Mouse (Mus musculus) CH12.LX (cell line): ENCODE results near the gene Fam3c. TPM values are rescaled to one million over a fixed set of nuclear protein-coding genes. Genes with fewer than 3 reads are reported as not detected.
A peak's percentile ranks its signal among the peaks of the same experiment; 100 is the strongest.

Experiments
- DNase-seq: peaks from one replicate; pipeline ENCODE4 v3.0.0-alpha.2; 2013; ENCODE audit errors: extremely low read depth
- H3K27ac ChIP-seq: 2 replicates; pipeline ENCODE4 v1.5.1; 2012; ENCODE audit warnings: low read depth, mild to moderate bottlenecking, control low read depth, moderate library complexity; ENCODE audit not compliant: insufficient read depth
- H3K27me3 ChIP-seq: replicated peaks from 2 replicates; pipeline ENCODE3; 2012; ENCODE audit warnings: inconsistent platforms
- H3K36me3 ChIP-seq, 2 experiments: replicated peaks in 1 of 2; 2 replicates each; pipeline versions ENCODE3 to v1.6.1; 2012; ENCODE audit warnings: inconsistent platforms in 1 of 2, low read length in 1 of 2, mild to moderate bottlenecking in 1 of 2, mixed read lengths in 1 of 2, moderate library complexity in 1 of 2; ENCODE audit not compliant: control insufficient read depth in 1 of 2, insufficient read depth in 1 of 2
- H3K4me1 ChIP-seq, 2 experiments: 2 replicates each; pipeline ENCODE4 v1.6.1; 2012; ENCODE audit warnings: inconsistent platforms in 1 of 2, moderate library complexity in 1 of 2; ENCODE audit not compliant: insufficient read depth in 2 of 2, control insufficient read depth in 1 of 2
- H3K4me2 ChIP-seq: 2 replicates; pipeline ENCODE4 v1.6.1; 2012; ENCODE audit warnings: low read depth, mild to moderate bottlenecking, control low read depth; ENCODE audit not compliant: poor library complexity, insufficient read depth, severe bottlenecking
- H3K4me3 ChIP-seq, 3 experiments: fragments of 150-350 bp in 1 of 3; sonication (generic) in 1 of 3; replicated peaks in 1 of 3; 2 replicates each; pipeline versions ENCODE3 to v1.5.1; 2011 to 2012; ENCODE audit warnings: low read depth in 2 of 3, low read length in 2 of 3, mild to moderate bottlenecking in 2 of 3, moderate library complexity in 2 of 3, control low read depth in 1 of 3, improper control_type of control experiment in 1 of 3, inconsistent platforms in 1 of 3, mixed read lengths in 1 of 3; ENCODE audit not compliant: poor library complexity in 1 of 3
- H3K79me2 ChIP-seq: replicated peaks from 2 replicates; pipeline ENCODE4 v1.6.1; 2012; ENCODE audit warnings: mild to moderate bottlenecking, moderate library complexity; ENCODE audit not compliant: control insufficient read depth, poor library complexity, insufficient read depth, severe bottlenecking; ENCODE audit errors: extremely low read depth
- H3K9ac ChIP-seq: 2 replicates; pipeline ENCODE4 v1.6.1; 2012; ENCODE audit warnings: low read depth, mild to moderate bottlenecking, control low read depth, moderate library complexity; ENCODE audit not compliant: insufficient read depth
- H3K9me3 ChIP-seq: replicated peaks from 2 replicates; pipeline ENCODE3; 2012; ENCODE audit warnings: low read length, inconsistent platforms, mixed read lengths
- BHLHE40 ChIP-seq: IDR thresholded peaks from 2 replicates; pipeline ENCODE4 v1.6.1; 2011; ENCODE audit warnings: mild to moderate bottlenecking, low read depth, low read length, improper control_type of control experiment
- CHD1 ChIP-seq: IDR thresholded peaks from 2 replicates; pipeline ENCODE4 v1.6.1; 2012; ENCODE audit warnings: low read depth, low read length, improper control_type of control experiment, inconsistent platforms
- CHD2 ChIP-seq: IDR thresholded peaks from 2 replicates; pipeline ENCODE4 v1.6.1; 2011; ENCODE audit warnings: low read length, improper control_type of control experiment
- CTCF ChIP-seq, 2 experiments: IDR thresholded peaks in 1 of 2; conservative IDR thresholded peaks in 1 of 2; 2 replicates each; pipeline ENCODE4 v1.5.1; 2011 to 2012; ENCODE audit warnings: low read depth in 2 of 2, low read length in 2 of 2, improper control_type of control experiment in 1 of 2, inconsistent platforms in 1 of 2, mild to moderate bottlenecking in 1 of 2, moderate library complexity in 1 of 2
- E2F4 ChIP-seq: IDR thresholded peaks from 2 replicates; pipeline ENCODE4 v1.6.1; 2011; ENCODE audit warnings: low read depth, low read length, improper control_type of control experiment; ENCODE audit not compliant: insufficient replicate concordance
- ELF1 ChIP-seq: IDR thresholded peaks from 2 replicates; pipeline ENCODE4 v1.6.1; 2014; ENCODE audit warnings: low read depth, mild to moderate bottlenecking, inconsistent platforms, low read length, improper control_type of control experiment
- EP300 ChIP-seq: IDR thresholded peaks from 2 replicates; pipeline ENCODE4 v1.6.1; 2011; ENCODE audit warnings: low read length, improper control_type of control experiment
- ETS1 ChIP-seq: conservative IDR thresholded peaks from 2 replicates; pipeline ENCODE4 v1.6.1; 2012; ENCODE audit warnings: low read depth, mild to moderate bottlenecking, inconsistent platforms, low read length, improper control_type of control experiment, moderate library complexity
- GABPA ChIP-seq: IDR thresholded peaks from 2 replicates; pipeline ENCODE4 v1.6.1; 2012; ENCODE audit warnings: low read depth, low read length, improper control_type of control experiment, inconsistent platforms; ENCODE audit not compliant: insufficient replicate concordance
- HCFC1 ChIP-seq: IDR thresholded peaks from 2 replicates; pipeline ENCODE4 v1.6.1; 2012; ENCODE audit warnings: low read depth, mild to moderate bottlenecking, inconsistent platforms, low read length, improper control_type of control experiment
- IRF4 ChIP-seq: IDR thresholded peaks from 2 replicates; pipeline ENCODE4 v1.6.1; 2014; ENCODE audit warnings: low read depth, mild to moderate bottlenecking, inconsistent platforms, low read length, improper control_type of control experiment
- JUN ChIP-seq: IDR thresholded peaks from 2 replicates; pipeline ENCODE4 v1.6.1; 2011; ENCODE audit warnings: low read depth, mild to moderate bottlenecking, low read length, improper control_type of control experiment, moderate library complexity; ENCODE audit not compliant: insufficient read depth
- JUND ChIP-seq: conservative IDR thresholded peaks from 2 replicates; pipeline ENCODE4 v1.6.1; 2011; ENCODE audit warnings: low read depth, low read length, improper control_type of control experiment
- KAT2A ChIP-seq: IDR thresholded peaks from 2 replicates; pipeline ENCODE4 v1.6.1; 2012; ENCODE audit warnings: low read length, improper control_type of control experiment, inconsistent platforms; ENCODE audit not compliant: insufficient replicate concordance
- MAFK ChIP-seq: IDR thresholded peaks from 2 replicates; pipeline ENCODE4 v1.6.1; 2011; ENCODE audit warnings: low read length, improper control_type of control experiment; ENCODE audit not compliant: insufficient replicate concordance
- MAX ChIP-seq: IDR thresholded peaks from 2 replicates; pipeline ENCODE4 v1.6.1; 2011; ENCODE audit warnings: low read length, improper control_type of control experiment
- MAZ ChIP-seq: IDR thresholded peaks from 2 replicates; pipeline ENCODE4 v1.6.1; 2012; ENCODE audit warnings: low read depth, mild to moderate bottlenecking, inconsistent platforms, low read length, improper control_type of control experiment, moderate library complexity
- MEF2A ChIP-seq: IDR thresholded peaks from 2 replicates; pipeline ENCODE4 v1.6.1; 2014; ENCODE audit warnings: low read depth, mild to moderate bottlenecking, inconsistent platforms, low read length, improper control_type of control experiment, borderline replicate concordance
- MXI1 ChIP-seq: IDR thresholded peaks from 2 replicates; pipeline ENCODE4 v1.6.1; 2011; ENCODE audit warnings: mild to moderate bottlenecking, low read depth, low read length, improper control_type of control experiment
- MYC ChIP-seq: IDR thresholded peaks from 2 replicates; pipeline ENCODE4 v1.6.1; 2011; ENCODE audit warnings: low read depth, mild to moderate bottlenecking, improper control_type of control experiment, low read length
- NELFE ChIP-seq: IDR thresholded peaks from 2 replicates; pipeline ENCODE4 v1.6.1; 2011; ENCODE audit warnings: low read depth, low read length, improper control_type of control experiment
- PAX5 ChIP-seq: IDR thresholded peaks from 2 replicates; pipeline ENCODE4 v1.6.1; 2012; ENCODE audit warnings: low read length, inconsistent platforms, mixed read lengths
- POLR2A ChIP-seq: IDR thresholded peaks from 2 replicates; pipeline ENCODE4 v1.6.1; 2011; ENCODE audit warnings: low read depth, mild to moderate bottlenecking, improper control_type of control experiment, low read length
- POLR2AphosphoS2 ChIP-seq: IDR thresholded peaks from 2 replicates; pipeline ENCODE4 v1.6.1; 2011; ENCODE audit warnings: low read depth, low read length, improper control_type of control experiment
- RAD21 ChIP-seq: IDR thresholded peaks from 2 replicates; pipeline ENCODE4 v1.6.1; 2011; ENCODE audit warnings: low read depth, mild to moderate bottlenecking, low read length, improper control_type of control experiment, moderate library complexity
- RCOR1 ChIP-seq: conservative IDR thresholded peaks from 2 replicates; pipeline ENCODE4 v1.6.1; 2012; ENCODE audit warnings: low read depth, mild to moderate bottlenecking, inconsistent platforms, low read length, improper control_type of control experiment
- SIN3A ChIP-seq: IDR thresholded peaks from 2 replicates; pipeline ENCODE4 v1.6.1; 2012; ENCODE audit warnings: low read length, improper control_type of control experiment, inconsistent platforms
- TBP ChIP-seq: conservative IDR thresholded peaks from 2 replicates; pipeline ENCODE4 v1.6.1; 2011; ENCODE audit warnings: low read depth, low read length, improper control_type of control experiment
- TCF12 ChIP-seq: IDR thresholded peaks from 2 replicates; pipeline ENCODE4 v1.6.1; 2014; ENCODE audit warnings: low read depth, mild to moderate bottlenecking, inconsistent platforms, low read length, improper control_type of control experiment
- UBTF ChIP-seq: IDR thresholded peaks from 2 replicates; pipeline ENCODE4 v1.6.1; 2012; ENCODE audit warnings: low read depth, mild to moderate bottlenecking, inconsistent platforms, low read length, improper control_type of control experiment, moderate library complexity
- USF1 ChIP-seq: IDR thresholded peaks from 2 replicates; pipeline ENCODE4 v1.6.1; 2014; ENCODE audit warnings: low read depth, mild to moderate bottlenecking, inconsistent platforms, low read length, improper control_type of control experiment
- USF2 ChIP-seq: conservative IDR thresholded peaks from 2 replicates; pipeline ENCODE4 v1.6.1; 2011; ENCODE audit warnings: low read depth, low read length, improper control_type of control experiment
- ZC3H11A ChIP-seq: IDR thresholded peaks from 2 replicates; pipeline ENCODE4 v1.6.1; 2012; ENCODE audit warnings: low read depth, mild to moderate bottlenecking, inconsistent platforms, low read length, improper control_type of control experiment
- ZKSCAN1 ChIP-seq: IDR thresholded peaks from 2 replicates; pipeline ENCODE4 v1.6.1; 2012; ENCODE audit warnings: low read depth, inconsistent platforms, low read length, improper control_type of control experiment, borderline replicate concordance
- ZMIZ1 ChIP-seq: IDR thresholded peaks from 2 replicates; pipeline ENCODE4 v1.6.1; 2012; ENCODE audit warnings: low read depth, mild to moderate bottlenecking, inconsistent platforms, low read length, improper control_type of control experiment
- dilution Hi-C: fragments of 300-500 bp; cut with MboI; formaldehyde crosslinking; loops from 2 replicates; pipeline ENCODE4 v1.14.3; 2020; ENCODE audit warnings: low sequenced_read_pairs; ENCODE audit not compliant: extremely low pct_unique_long_range_greater_than_20kb, extremely low pct_ligation_motif_present
- in situ Hi-C: fragments of 300-500 bp; cut with MboI; formaldehyde crosslinking; loops from 3 replicates; pipeline ENCODE4 v1.14.3; 2019; ENCODE audit warnings: low sequenced_read_pairs, low pct_ligation_motif_present, low pct_unique_long_range_greater_than_20kb, mixed read lengths
- polyA plus RNA-seq: library from polyadenylated mRNA; unstranded; fragments of >175 nt; gene quantifications from 2 replicates; pipeline ENCODE4 v1.2.1, GENCODE M21; 2012; ENCODE audit warnings: low read depth; ENCODE audit not compliant: insufficient read length
- total RNA-seq, 2 experiments: library from RNA; depleted of rRNA; stranded (reverse); fragments of 300-350 nt in 1 of 2; fragments of >200 nt in 1 of 2; gene quantifications; 2 replicates each; pipeline ENCODE4 v1.2.3; 2012 to 2014

The Fam3c gene
- total and polyA plus RNA-seq, 3 experiments, result 61.9 to 155 (median 95.9) TPM

- TF ChIP-seq HCFC1 (no peak), MXI1 (peak; percentile 74; the same call in 1 of the 2 replicates), ZKSCAN1 (no peak), CHD2 (no peak)
These were observed 15.3 kb downstream of the Fam3c start (continued) for GRCm38 (mm10) chr6:22340779-22341178.

DNA sequence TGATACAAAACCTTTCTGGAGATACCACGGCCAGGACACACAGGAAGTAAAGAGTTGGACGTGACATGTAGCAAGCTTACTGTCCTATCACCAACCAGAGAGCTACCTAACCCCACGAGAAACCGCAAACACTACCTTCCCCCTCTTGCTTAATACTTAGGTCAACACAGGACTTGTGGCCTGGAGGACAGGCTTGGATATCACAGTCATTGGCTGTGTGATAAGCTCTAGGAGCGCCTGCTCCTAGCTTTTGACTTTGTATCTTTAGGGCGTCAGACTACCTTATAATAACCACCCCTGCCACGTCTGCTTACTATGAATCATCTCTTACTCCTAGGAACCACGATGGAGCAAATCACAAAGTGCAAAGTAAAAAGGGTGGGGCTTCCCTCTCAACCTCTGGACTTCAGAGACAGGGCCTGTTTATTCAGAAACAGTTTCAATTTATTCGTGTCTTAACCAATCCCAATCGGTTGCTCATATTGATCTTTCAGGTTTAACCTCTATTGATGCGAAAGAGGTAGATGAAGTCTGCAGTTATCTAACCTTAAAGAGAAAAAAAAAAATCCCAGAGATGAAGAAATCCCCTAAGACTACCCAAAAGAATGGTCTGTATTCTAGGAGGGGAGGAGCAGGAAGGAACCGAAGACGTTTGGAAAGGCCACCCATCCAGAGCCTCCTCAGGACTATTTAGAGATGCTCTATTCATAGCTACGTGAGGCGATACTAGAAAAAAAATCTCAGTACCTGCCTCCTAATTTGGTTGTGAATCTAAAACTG lies 16.1 kb downstream of the Fam3c start:
- no peaks in the 10 kb centered on the region for H3K9me3 ChIP-seq
- H3K27me3 ChIP-seq, result no peaks in the 10 kb centered on the region
- peaks cover 77% of the 10 kb centered on the region for H3K79me2 ChIP-seq
- no peak for DNase-seq
- H3K9ac ChIP-seq, result no peak overlapping the region; the same call in 1 of the 2 replicates
- peaks cover 20 to 54% of the 10 kb centered on the region in 2 experiments for H3K36me3 ChIP-seq
- H3K4me3 ChIP-seq, result no peak overlapping the region
- in situ Hi-C loops, result no loop called here
- peaks cover 32 to 88% of the 10 kb centered on the region in 2 experiments for H3K4me1 ChIP-seq
- H3K4me2 ChIP-seq, result peak overlapping the region; percentile 79
- H3K27ac ChIP-seq, result peak overlapping the region; percentile 79
- dilution Hi-C loops, result no loop called here
- TF ChIP-seq PAX5, result no peak
- TF ChIP-seq MAX, result no peak
- TF ChIP-seq RAD21, result no peak
- TF ChIP-seq E2F4, result no peak
- no peak for TF ChIP-seq ELF1
- TF ChIP-seq ZKSCAN1, result no peak
- no peak for TF ChIP-seq ZC3H11A
- peak; percentile 51; the same call in 1 of the 2 replicates for TF ChIP-seq EP300
- no peak for TF ChIP-seq HCFC1
- no peak for TF ChIP-seq NELFE
- TF ChIP-seq POLR2A, result no peak; the same call in 1 of the 2 replicates
- TF ChIP-seq UBTF, result no peak
- no peak for TF ChIP-seq CHD2
- TF ChIP-seq ZMIZ1, result no peak
- no peak for TF ChIP-seq GABPA
- TF ChIP-seq BHLHE40, result peak; percentile 45; the same call in 1 of the 2 replicates
- peak; percentile 54; the same call in 1 of the 2 replicates for TF ChIP-seq SIN3A
- no peak for TF ChIP-seq USF1
- no peak for TF ChIP-seq KAT2A
- peak; percentile 60; the same call in 1 of the 2 replicates for TF ChIP-seq IRF4
- TF ChIP-seq JUN, result no peak
- TF ChIP-seq TCF12, result no peak
- TF ChIP-seq JUND, result no peak
- no peak for TF ChIP-seq TBP
- TF ChIP-seq MEF2A, result peak; percentile 56; the same call in 1 of the 2 replicates
- TF ChIP-seq RCOR1, result 0 out of 2 replicates have a peak, but pooled peaks have one; percentile 52
- no peak for TF ChIP-seq CTCF (conservative IDR thresholded peaks at IDR 0.05 in 1 of 2, IDR thresholded peaks at IDR 0.05 in 1 of 2; ENCODE audit: low read depth in 2 of 2, low read length in 2 of 2)
- no peak for TF ChIP-seq POLR2AphosphoS2
- no peak for TF ChIP-seq MAZ
- TF ChIP-seq MYC, result no peak
- no peak for TF ChIP-seq MXI1
- TF ChIP-seq CHD1, result peak; percentile 81; the same call in 1 of the 2 replicates
- no peak for TF ChIP-seq USF2
- no peak for TF ChIP-seq MAFK
- TF ChIP-seq ETS1, result no peak
